Mouse (Mus musculus) right cerebral cortex, postnatal 25 days (tissue): Measurements from ENCODE around the gene Serpina3a.

Source experiments
- DNase-seq: peaks from one replicate; pipeline ENCODE4 v3.0.0; 2022

The Serpina3a gene

DNA sequence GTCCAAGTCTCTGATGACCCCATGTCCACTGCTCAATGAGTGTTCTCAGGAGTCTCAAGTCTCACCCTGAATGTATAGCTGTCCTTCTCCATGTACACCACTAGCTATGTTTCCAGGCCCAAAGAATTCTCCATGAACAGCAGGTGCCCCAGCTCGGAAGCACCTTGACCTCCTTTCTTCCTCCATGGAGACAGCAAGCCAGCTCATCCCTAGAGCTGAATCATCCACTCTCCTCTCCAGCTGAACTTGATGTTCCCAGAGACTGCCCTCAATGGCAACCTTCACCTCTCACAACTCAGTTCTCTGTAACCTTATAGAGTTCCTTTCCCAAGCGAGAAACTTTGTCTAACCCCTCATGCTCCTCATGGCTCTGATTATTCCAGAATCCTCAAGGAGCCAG, 33.0 kb downstream of the Serpina3a start:
- no peak for DNase-seq

DNA sequence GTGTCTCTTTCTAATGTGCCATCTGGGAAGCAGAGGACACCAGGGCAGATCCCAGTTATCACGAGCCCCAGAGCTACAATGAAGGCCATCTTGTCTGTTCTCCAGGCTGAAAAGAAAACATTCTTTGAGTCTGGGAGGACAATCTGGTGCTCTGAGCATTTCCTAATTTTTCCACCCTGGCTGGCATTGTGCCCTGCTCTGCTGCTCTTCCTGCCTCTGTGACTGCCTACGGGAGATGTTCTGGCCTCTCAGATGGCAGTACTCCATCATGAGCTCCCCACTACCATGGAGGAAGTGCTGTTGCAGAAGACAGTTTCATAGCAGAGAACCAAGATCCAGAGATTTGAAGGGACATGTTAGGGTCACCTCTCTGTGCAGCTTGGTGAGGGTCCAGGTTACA, 39.5 kb downstream of the Serpina3a start:
- no peak for DNase-seq

DNA sequence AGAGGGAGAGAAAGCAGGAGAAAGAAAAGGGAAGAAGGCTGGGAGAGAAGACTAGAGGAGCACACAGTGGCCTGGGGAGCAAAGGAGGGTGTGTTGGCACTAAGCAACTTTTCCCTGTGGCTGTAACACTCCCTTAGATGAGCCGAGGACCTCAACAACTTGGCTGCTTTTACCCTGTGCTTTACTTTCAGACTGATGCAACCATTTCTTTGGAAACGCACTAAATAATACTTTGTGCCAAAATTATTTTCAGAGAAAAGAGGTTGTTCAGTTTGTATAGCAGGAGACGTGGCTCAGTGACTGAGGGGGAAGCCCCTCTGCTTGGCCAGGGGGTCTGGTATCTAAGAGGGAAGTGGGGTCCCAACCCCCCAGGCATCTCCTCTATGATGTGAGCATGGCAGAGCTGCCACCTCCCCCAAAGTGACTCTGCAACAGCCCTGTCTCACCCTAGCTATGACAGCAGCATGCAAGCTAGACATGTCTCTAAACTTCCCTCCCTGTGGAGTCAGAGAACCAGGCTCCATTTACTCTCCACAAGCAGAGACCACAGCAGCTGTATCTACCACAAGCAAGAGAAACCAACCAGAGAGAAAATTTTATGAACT, 40.6 kb downstream of the Serpina3a start:
- no peak for DNase-seq

GRCm38 (mm10) chr12:104153656-104154055, 41.1 kb downstream of the Serpina3a start, which contains the start of gene Serpina3c:
Gene Serpina3c (minus strand): TSS chr12:104153870.
- DNase-seq, result no peak
